Mouse (Mus musculus): Measurements from ENCODE around the gene Olfr1331. TPM values are rescaled to one million over a fixed set of nuclear protein-coding genes. Genes with fewer than 3 reads are reported as not detected.
"Not testable (repeated sequence)": the region's sequence is repeated elsewhere in the genome, so short reads cannot be mapped to it uniquely, and the experiment has no call there.

Olfr1331 gene
- not detected in 2 replicates for polyA plus RNA-seq (2016; fragmentation: Nextera tagmentation; extraction: Ambion mirVana)

GRCm38 (mm10) chr4:118864349-118864748, at the start of gene Olfr1331:
Olfr1331 (plus strand) TSS chr4:118864649.
- ATAC-seq (ENCODE audit: insufficient number of reproducible peaks, insufficient read depth, low FRiP score, low TSS enrichment, low read depth) = no peak
- H3K9me3 ChIP-seq = no peaks in the 10 kb centered on the region
- H3K4me2 ChIP-seq = no peak within 1 kb of the TSS
- no peaks in the 10 kb centered on the region for H3K36me3 ChIP-seq
- 97% methylated on average over 1 of the region's 1 CpGs for WGBS
- H3K27ac ChIP-seq = no peak within 1 kb of the TSS
- no peaks in the 10 kb centered on the region for H3K4me1 ChIP-seq (replicated peaks)
- no peak within 1 kb of the TSS for H3K9ac ChIP-seq (replicated peaks)
- H3K4me3 ChIP-seq (replicated peaks) = no peak within 1 kb of the TSS
- H3K27me3 ChIP-seq = no peaks in the 10 kb centered on the region

- Histone ChIP-seq H3K4me3 (replicated peaks) (no peak overlapping the region), H3K4me2 (no peak overlapping the region), H3K27ac (no peak overlapping the region), H3K9me3 (no peaks in the 10 kb centered on the region), H3K27me3 (no peaks in the 10 kb centered on the region), H3K4me1 (replicated peaks) (no peaks in the 10 kb centered on the region), H3K36me3 (no peaks in the 10 kb centered on the region), H3K9ac (replicated peaks) (no peak overlapping the region)
- ATAC-seq (ENCODE audit: insufficient number of reproducible peaks, insufficient read depth, low FRiP score, low TSS enrichment, low read depth) = no peak
- WGBS = 82% methylated on average over 1 of the region's 1 CpGs
These were observed 45.5 kb upstream of the Olfr1331 start for GRCm38 (mm10) chr4:118818921-118819320.

- Histone ChIP-seq H3K27ac (no peak within 1 kb of the TSS), H3K9ac (replicated peaks) (no peak within 1 kb of the TSS), H3K36me3 (no peaks in the 10 kb centered on the region), H3K27me3 (no peaks in the 10 kb centered on the region), H3K4me1 (replicated peaks) (no peaks in the 10 kb centered on the region), H3K4me2 (no peak within 1 kb of the TSS), H3K9me3 (no peaks in the 10 kb centered on the region), H3K4me3 (replicated peaks) (no peak within 1 kb of the TSS)
- ATAC-seq (ENCODE audit: insufficient number of reproducible peaks, insufficient read depth, low FRiP score, low TSS enrichment, low read depth) = no peak
- 91% methylated on average over 1 of the region's 1 CpGs for WGBS
These were observed 28.3 kb upstream of the Olfr1331 start, which contains the start of gene Olfr1333 for GRCm38 (mm10) chr4:118836179-118836578. Olfr1333 (minus strand) TSS chr4:118836279.

GRCm38 (mm10) chr4:118861791-118862190, 2.7 kb upstream of the Olfr1331 start:
- H3K4me3 ChIP-seq (replicated peaks) = no peak overlapping the region
- WGBS = 79% methylated on average over 1 of the region's 1 CpGs
- no peaks in the 10 kb centered on the region for H3K36me3 ChIP-seq
- H3K4me1 ChIP-seq (replicated peaks) = no peaks in the 10 kb centered on the region
- no peak for ATAC-seq (ENCODE audit: insufficient number of reproducible peaks, insufficient read depth, low FRiP score, low TSS enrichment, low read depth)
- no peaks in the 10 kb centered on the region for H3K27me3 ChIP-seq
- H3K9me3 ChIP-seq = no peaks in the 10 kb centered on the region
- no peak overlapping the region for H3K9ac ChIP-seq (replicated peaks)
- H3K27ac ChIP-seq = no peak overlapping the region
- H3K4me2 ChIP-seq = no peak overlapping the region

GRCm38 (mm10) chr4:118862704-118863103, 1.7 kb upstream of the Olfr1331 start:
- Histone ChIP-seq H3K4me1 (replicated peaks) (no peaks in the 10 kb centered on the region), H3K9ac (replicated peaks) (no peak overlapping the region), H3K4me2 (no peak overlapping the region), H3K27me3 (no peaks in the 10 kb centered on the region), H3K9me3 (no peaks in the 10 kb centered on the region), H3K4me3 (replicated peaks) (no peak overlapping the region), H3K36me3 (no peaks in the 10 kb centered on the region), H3K27ac (no peak overlapping the region)
- ATAC-seq (ENCODE audit: insufficient number of reproducible peaks, insufficient read depth, low FRiP score, low TSS enrichment, low read depth) = no peak
- WGBS = 79% methylated on average over 4 of the region's 4 CpGs

GRCm38 (mm10) chr4:118867566-118867965, 3.1 kb downstream of the Olfr1331 start:
- Histone ChIP-seq H3K27ac (no peak overlapping the region), H3K9ac (replicated peaks) (no peak overlapping the region), H3K36me3 (no peaks in the 10 kb centered on the region), H3K4me2 (no peak overlapping the region), H3K9me3 (no peaks in the 10 kb centered on the region), H3K4me1 (replicated peaks) (no peaks in the 10 kb centered on the region), H3K4me3 (replicated peaks) (no peak overlapping the region), H3K27me3 (no peaks in the 10 kb centered on the region)
- no peak for ATAC-seq (ENCODE audit: insufficient number of reproducible peaks, insufficient read depth, low FRiP score, low TSS enrichment, low read depth)

- no peak within 1 kb of the TSS for H3K4me2 ChIP-seq
- H3K4me3 ChIP-seq (replicated peaks) = no peak within 1 kb of the TSS
- no peaks in the 10 kb centered on the region for H3K4me1 ChIP-seq (replicated peaks)
- no peak within 1 kb of the TSS for H3K27ac ChIP-seq
- ATAC-seq (ENCODE audit: insufficient number of reproducible peaks, insufficient read depth, low FRiP score, low TSS enrichment, low read depth) = no peak
- H3K9me3 ChIP-seq = no peaks in the 10 kb centered on the region
- H3K9ac ChIP-seq (replicated peaks) = no peak within 1 kb of the TSS
- no peaks in the 10 kb centered on the region for H3K27me3 ChIP-seq
- 69% methylated on average over 1 of the region's 1 CpGs for WGBS
- no peaks in the 10 kb centered on the region for H3K36me3 ChIP-seq
These were observed 23.8 kb downstream of the Olfr1331 start, which contains the start of gene Olfr1330 for GRCm38 (mm10) chr4:118888297-118888696. Olfr1330 (plus strand) TSS chr4:118888597.

GRCm38 (mm10) chr4:118901981-118902380, 37.5 kb downstream of the Olfr1331 start:
- no peak overlapping the region for H3K4me2 ChIP-seq
- 68% methylated on average over 2 of the region's 2 CpGs for WGBS
- no peaks in the 10 kb centered on the region for H3K27me3 ChIP-seq
- H3K27ac ChIP-seq = no peak overlapping the region
- no peaks in the 10 kb centered on the region for H3K4me1 ChIP-seq (replicated peaks)
- H3K9ac ChIP-seq (replicated peaks) = no peak overlapping the region
- no peak for ATAC-seq (ENCODE audit: insufficient number of reproducible peaks, insufficient read depth, low FRiP score, low TSS enrichment, low read depth)
- no peaks in the 10 kb centered on the region for H3K9me3 ChIP-seq
- H3K36me3 ChIP-seq = no peaks in the 10 kb centered on the region
- no peak overlapping the region for H3K4me3 ChIP-seq (replicated peaks)

- 70% methylated on average over 2 of the region's 2 CpGs for WGBS
- not testable (repeated sequence) for H3K27me3 ChIP-seq; ATAC-seq (ENCODE audit: insufficient number of reproducible peaks, insufficient read depth, low FRiP score, low TSS enrichment, low read depth); H3K36me3 ChIP-seq; H3K9me3 ChIP-seq; H3K4me1 ChIP-seq (replicated peaks); H3K27ac ChIP-seq; H3K4me3 ChIP-seq (replicated peaks); H3K9ac ChIP-seq (replicated peaks); H3K4me2 ChIP-seq
These were observed 52.9 kb downstream of the Olfr1331 start, which contains the start of gene Olfr1329 for GRCm38 (mm10) chr4:118917365-118917764. Olfr1329 (minus strand) TSS chr4:118917465.

Other genes with a start within 250 kb of the Olfr1331 start
- 0.23 and 0.45 TPM in 2 replicates for gene Cfap57, start 243.9 kb upstream of the Olfr1331 start, polyA plus RNA-seq (2016; fragmentation: Nextera tagmentation; extraction: Ambion mirVana)
- 158 and 159 TPM in 2 replicates for gene Ebna1bp2, start 243.8 kb upstream of the Olfr1331 start, polyA plus RNA-seq (2016; fragmentation: Nextera tagmentation; extraction: Ambion mirVana)
- gene Olfr62, start 205.7 kb upstream of the Olfr1331 start, polyA plus RNA-seq (2016; fragmentation: Nextera tagmentation; extraction: Ambion mirVana) = not detected in 2 replicates
- gene Olfr1342, start 171.9 kb upstream of the Olfr1331 start, polyA plus RNA-seq (2016; fragmentation: Nextera tagmentation; extraction: Ambion mirVana) = 0.13 TPM in 1 of 2 replicates, not detected in the other
- gene Olfr1341, start 161.1 kb upstream of the Olfr1331 start, polyA plus RNA-seq (2016; fragmentation: Nextera tagmentation; extraction: Ambion mirVana) = not detected in 2 replicates
- gene Olfr1340, start 144.5 kb upstream of the Olfr1331 start, polyA plus RNA-seq (2016; fragmentation: Nextera tagmentation; extraction: Ambion mirVana) = not detected in 2 replicates
- gene Olfr1339, start 132.5 kb upstream of the Olfr1331 start, polyA plus RNA-seq (2016; fragmentation: Nextera tagmentation; extraction: Ambion mirVana) = not detected in 2 replicates
- not detected in 2 replicates for gene Olfr1338, start 105.9 kb upstream of the Olfr1331 start, polyA plus RNA-seq (2016; fragmentation: Nextera tagmentation; extraction: Ambion mirVana)
- not detected in 2 replicates for gene Olfr1337, start 82.1 kb upstream of the Olfr1331 start, polyA plus RNA-seq (2016; fragmentation: Nextera tagmentation; extraction: Ambion mirVana)
- not detected in 2 replicates for gene Olfr1335, start 54.7 kb upstream of the Olfr1331 start, polyA plus RNA-seq (2016; fragmentation: Nextera tagmentation; extraction: Ambion mirVana)
- gene Olfr1333, start 28.4 kb upstream of the Olfr1331 start, polyA plus RNA-seq (2016; fragmentation: Nextera tagmentation; extraction: Ambion mirVana) = not detected in 2 replicates
- not detected in 2 replicates for gene Olfr1330, start 23.9 kb downstream of the Olfr1331 start, polyA plus RNA-seq (2016; fragmentation: Nextera tagmentation; extraction: Ambion mirVana)
- gene Olfr1329, start 52.8 kb downstream of the Olfr1331 start, polyA plus RNA-seq (2016; fragmentation: Nextera tagmentation; extraction: Ambion mirVana) = not detected in 2 replicates
- not detected in 2 replicates for gene Olfr1328, start 74.0 kb downstream of the Olfr1331 start, polyA plus RNA-seq (2016; fragmentation: Nextera tagmentation; extraction: Ambion mirVana)
- gene Lao1, start 96.9 kb downstream of the Olfr1331 start, polyA plus RNA-seq (2016; fragmentation: Nextera tagmentation; extraction: Ambion mirVana) = not detected in 2 replicates
- 98.1 and 100 TPM in 2 replicates for gene Slc2a1, start 244.1 kb downstream of the Olfr1331 start, polyA plus RNA-seq (2016; fragmentation: Nextera tagmentation; extraction: Ambion mirVana)